Mouse (Mus musculus): Measurements from ENCODE around the gene Ripor2.

- no peak for TF ChIP-seq CTCF (IDR thresholded peaks at IDR 0.05; ENCODE audit: low read depth)
- TF ChIP-seq EP300 (IDR thresholded peaks at IDR 0.05; ENCODE audit: low read depth): no peak
Observed at GRCm38 (mm10) chr13:24757820-24758564, 176.0 kb downstream of the Ripor2 start.
